ENCODE assay signal across 13 mouse cellular contexts in genomic region chr16:91527500-91527899, GRCm38 (mm10). TPM values are rescaled to one million over a fixed set of nuclear protein-coding genes. Genes with fewer than 3 reads are reported as not detected.
DNase-seq lines count a peak whose midpoint lies in the region; ATAC-seq and TF ChIP-seq lines count a peak whose summit lies in the region.
"Had no signal": no experiment of that assay in that cellular context is flagged by ENCODE, and none has a peak within 500 bp of the region (broad histone marks: within the 10 kb centered on the region; RNA-seq: fewer than 3 reads in every experiment).

No protein-coding gene starts in this region.

- H3ac ChIP-seq in C2C12 (ENCODE audit: control insufficient read depth, insufficient read length, low read depth): no peak overlapping the region

- intact Hi-C loops in heart, postnatal 10 days (cut with DNase I): loop anchor here (5.0 kb wide), 1 partner anchor 170 kb away; no protein-coding TSS in a partner anchor

- TF ChIP-seq CTCF in heart, postnatal 0 days (IDR thresholded peaks at IDR 0.05; ENCODE audit: low read depth): no peak
- TF ChIP-seq CTCF in C2C12 (IDR thresholded peaks at IDR 0.05; ENCODE audit: control insufficient read depth, insufficient read depth, insufficient read length): no peak

- H3K9me3 ChIP-seq in heart, postnatal 0 days (replicated peaks; ENCODE audit: control insufficient read depth, low read length): no peaks in the 10 kb centered on the region
- no peaks in the 10 kb centered on the region for H3K9me3 ChIP-seq in limb, embryonic 10.5 days (replicated peaks)
- H3K9me3 ChIP-seq in forebrain, embryonic 12.5 days: no peaks in the 10 kb centered on the region
- H3K9me3 ChIP-seq: lung, embryonic 15.5 days; neural tube, embryonic 15.5 days had no signal

- H3K4me3 ChIP-seq in heart, postnatal 0 days (ENCODE audit: low read depth, low read length): no peak overlapping the region
- no peak overlapping the region for H3K4me3 ChIP-seq in C2C12 (ENCODE audit: insufficient read depth, poor library complexity, severe bottlenecking)
- H3K4me3 ChIP-seq in limb, embryonic 10.5 days: no peak overlapping the region
- H3K4me3 ChIP-seq in forebrain, embryonic 12.5 days (replicated peaks): no peak overlapping the region
- H3K4me3 ChIP-seq: embryonic facial prominence, embryonic 13.5 days; forebrain, embryonic 10.5 days; lung, embryonic 15.5 days; neural tube, embryonic 15.5 days had no signal

- H3K4me1 ChIP-seq in heart, postnatal 0 days (ENCODE audit: control insufficient read depth, insufficient read depth): peaks cover 11% of the 10 kb centered on the region
- H3K4me1 ChIP-seq in limb, embryonic 10.5 days: peaks cover 16% of the 10 kb centered on the region
- H3K4me1 ChIP-seq in forebrain, embryonic 12.5 days: no peaks in the 10 kb centered on the region

- no peaks in the 10 kb centered on the region for H3K79me3 ChIP-seq in C2C12 (ENCODE audit: low read depth)

- no peak overlapping the region for H3K9ac ChIP-seq in heart, postnatal 0 days (replicated peaks; ENCODE audit: low read depth, low read length)
- no peak overlapping the region for H3K9ac ChIP-seq in forebrain, embryonic 12.5 days
- H3K9ac ChIP-seq: embryonic facial prominence, embryonic 13.5 days; lung, embryonic 15.5 days; neural tube, embryonic 15.5 days had no signal

- no peak for DNase-seq in heart, postnatal 0 days (ENCODE audit: low spot score)
- DNase-seq in heart, postnatal 10 days: no peak
- no peak for DNase-seq in limb, embryonic 10.5 days (ENCODE audit: low spot score)
- no peak for DNase-seq in layer of hippocampus, adult 11-12 months (ENCODE audit: low spot score)
- DNase-seq: right cerebral cortex, adult 18-20 months had no signal

- whole genome bisulfite sequencing in heart, postnatal 0 days: 35% methylated on average over 5 of the region's 5 CpGs
- WGBS in limb, embryonic 10.5 days: 54% methylated on average over 5 of the region's 5 CpGs
- WGBS in forebrain, embryonic 12.5 days: 80% methylated on average over 5 of the region's 5 CpGs

- TF ChIP-seq EP300 in heart, postnatal 0 days (IDR thresholded peaks at IDR 0.05; ENCODE audit: low read depth): no peak

- no peak overlapping the region for H3K27ac ChIP-seq in heart, postnatal 0 days (ENCODE audit: low read depth)
- peak overlapping the region; percentile 19; the same call in 1 of the 2 replicates for H3K27ac ChIP-seq in limb, embryonic 10.5 days
- no peak overlapping the region for H3K27ac ChIP-seq in forebrain, embryonic 12.5 days
- H3K27ac ChIP-seq: embryonic facial prominence, embryonic 13.5 days; forebrain, embryonic 10.5 days; lung, embryonic 15.5 days; neural tube, embryonic 15.5 days had no signal

- H3K79me2 ChIP-seq in C2C12 (ENCODE audit: control insufficient read depth, insufficient read depth): no peaks in the 10 kb centered on the region

- no peaks in the 10 kb centered on the region for H3K36me3 ChIP-seq in heart, postnatal 0 days (replicated peaks; ENCODE audit: control insufficient read depth, insufficient read depth, low read length)
- no peaks in the 10 kb centered on the region for H3K36me3 ChIP-seq in C2C12 (ENCODE audit: control insufficient read depth, insufficient read depth)
- no peaks in the 10 kb centered on the region for H3K36me3 ChIP-seq in limb, embryonic 10.5 days
- H3K36me3 ChIP-seq in forebrain, embryonic 12.5 days (replicated peaks): no peaks in the 10 kb centered on the region
- H3K36me3 ChIP-seq: embryonic facial prominence, embryonic 13.5 days; forebrain, embryonic 10.5 days; lung, embryonic 15.5 days; neural tube, embryonic 15.5 days had no signal

- peak; percentile 31; the same call in 1 of the 2 replicates for ATAC-seq in heart, postnatal 0 days (ENCODE audit: insufficient read depth, low read depth)
- ATAC-seq in megakaryocyte progenitor cell, adult 5-6 weeks (replicated peaks; ENCODE audit: poor library complexity): peak; percentile 10
- ATAC-seq in forebrain, embryonic 12.5 days (ENCODE audit: low FRiP score): no peak
- ATAC-seq: Patski had no signal

- H3K4me2 ChIP-seq in heart, postnatal 0 days (ENCODE audit: low read depth, low read length): no peak overlapping the region
- no peak overlapping the region for H3K4me2 ChIP-seq in forebrain, embryonic 12.5 days
- H3K4me2 ChIP-seq: embryonic facial prominence, embryonic 13.5 days; lung, embryonic 15.5 days; neural tube, embryonic 15.5 days had no signal

- no peaks in the 10 kb centered on the region for H3K27me3 ChIP-seq in heart, postnatal 0 days (ENCODE audit: control insufficient read depth, insufficient read depth, low read length)
- no peaks in the 10 kb centered on the region for H3K27me3 ChIP-seq in C2C12 (ENCODE audit: control insufficient read depth, insufficient read depth, insufficient read length)
- H3K27me3 ChIP-seq in limb, embryonic 10.5 days (ENCODE audit: low read depth, poor library complexity, severe bottlenecking): no peaks in the 10 kb centered on the region
- H3K27me3 ChIP-seq in forebrain, embryonic 12.5 days: no peaks in the 10 kb centered on the region
- H3K27me3 ChIP-seq: embryonic facial prominence, embryonic 13.5 days; lung, embryonic 15.5 days; neural tube, embryonic 15.5 days; Patski had no signal

TF ChIP-seq in C2C12, 6 proteins besides CTCF, POLR2A, EP300 and RAD21:
- no peak for TF ChIP-seq MAX (IDR thresholded peaks at IDR 0.05)
- peak; percentile 76 for TF ChIP-seq MYOD1 (IDR thresholded peaks at IDR 0.05; ENCODE audit: control insufficient read depth, insufficient read length, low read depth)
- no peak for TF ChIP-seq USF1 (IDR thresholded peaks at IDR 0.05; ENCODE audit: low read depth)
- TF ChIP-seq FOSL1 (IDR thresholded peaks at IDR 0.05; ENCODE audit: insufficient read depth, low read length, poor library complexity, severe bottlenecking): no peak
- TF ChIP-seq MYOG (IDR thresholded peaks at IDR 0.05; ENCODE audit: control insufficient read depth, extremely low read depth, insufficient read length): no peak

RNA-seq across cellular contexts. Expression of gene Ifngr2, which starts 19.4 kb away (rescaled TPM):
- total RNA-seq in heart, postnatal 0 days (2014; rRNA removed; ENCODE audit: low replicate concordance): 77.7 and 87.6 TPM in 2 replicates
- polyA plus RNA-seq in heart, postnatal 0 days (2015; fragmentation: Nextera tagmentation; extraction: Ambion mirVana): 149 and 175 TPM in 2 replicates
- 100 to 1,000 TPM; 116 to 132 TPM for total RNA-seq in heart, postnatal 10 days (2021)
- 9.1 TPM for polyA plus RNA-seq in C2C12 (2012; fragmentation: generic; extraction: Trizol)
- 24.1 and 32.9 TPM in 2 replicates for polyA plus RNA-seq in limb, embryonic 10.5 days (2016; fragmentation: Nextera tagmentation; extraction: Ambion mirVana)
- 17.4 and 20.3 TPM in 2 replicates for total RNA-seq in megakaryocyte progenitor cell, adult 5-6 weeks (2015)
- total RNA-seq in megakaryocyte progenitor cell, adult 5-6 weeks (2017): 14.1 and 16.0 TPM in 2 replicates
- polyA plus RNA-seq in forebrain, embryonic 12.5 days (2016; fragmentation: Nextera tagmentation; extraction: Ambion mirVana): 27.9 and 31.9 TPM in 2 replicates

RNA-seq across cellular contexts. Expression of gene Ifnar1, which starts 42.5 kb away (rescaled TPM):
- 32.6 and 42.6 TPM in 2 replicates for total RNA-seq in heart, postnatal 0 days (2014; rRNA removed; ENCODE audit: low replicate concordance)
- polyA plus RNA-seq in heart, postnatal 0 days (2015; fragmentation: Nextera tagmentation; extraction: Ambion mirVana): 23.7 and 24.0 TPM in 2 replicates
- 10 to 100 TPM; 46.6 to 58.9 TPM for total RNA-seq in heart, postnatal 10 days (2021)
- polyA plus RNA-seq in C2C12 (2012; fragmentation: generic; extraction: Trizol): 18.1 TPM
- 53.8 and 61.4 TPM in 2 replicates for polyA plus RNA-seq in limb, embryonic 10.5 days (2016; fragmentation: Nextera tagmentation; extraction: Ambion mirVana)
- total RNA-seq in megakaryocyte progenitor cell, adult 5-6 weeks (2015): 32.2 and 33.3 TPM in 2 replicates
- total RNA-seq in megakaryocyte progenitor cell, adult 5-6 weeks (2017): 34.7 and 36.3 TPM in 2 replicates
- polyA plus RNA-seq in forebrain, embryonic 12.5 days (2016; fragmentation: Nextera tagmentation; extraction: Ambion mirVana): 54.7 and 57.7 TPM in 2 replicates
